Mouse (Mus musculus) midbrain, embryonic 10.5 days (tissue): ENCODE measurements around the gene Tmem234. TPM values are rescaled to one million over a fixed set of nuclear protein-coding genes. Genes with fewer than 3 reads are reported as not detected.

Source experiments
- DNase-seq: peaks from one replicate; pipeline ENCODE4 v3.0.0-alpha.2; 2017; ENCODE audit warnings: low spot score
- H3K27ac ChIP-seq: fragments of 300-500 bp; sonication (generic); replicated peaks from 2 replicates; pipeline ENCODE4 v1.5.1; 2016; ENCODE audit warnings: mild to moderate bottlenecking
- H3K27me3 ChIP-seq: fragments of 300-500 bp; sonication (generic); 2 replicates; pipeline ENCODE4 v1.6.1; 2016; ENCODE audit warnings: low read depth, mild to moderate bottlenecking; ENCODE audit not compliant: poor library complexity, severe bottlenecking
- H3K36me3 ChIP-seq: fragments of 300-500 bp; sonication (generic); 2 replicates; pipeline ENCODE4 v1.6.1; 2016; ENCODE audit warnings: mild to moderate bottlenecking, moderate library complexity
- H3K4me1 ChIP-seq: fragments of 300-500 bp; sonication (generic); 2 replicates; pipeline ENCODE4 v1.6.1; 2016
- H3K4me3 ChIP-seq: fragments of 300-500 bp; sonication (generic); 2 replicates; pipeline ENCODE4 v1.5.1; 2016; ENCODE audit warnings: mild to moderate bottlenecking, moderate library complexity
- H3K9me3 ChIP-seq: fragments of 300-500 bp; sonication (generic); replicated peaks from 2 replicates; pipeline ENCODE4 v1.6.1; 2016; ENCODE audit warnings: mild to moderate bottlenecking
- WGBS: fragments of 180-500 bp; shearing (Covaris S2); methylation state at CpG from one replicate; pipeline ENCODE4 v1.1.7; 2016; 5-methylcytosine and 5-hydroxymethylcytosine counted together
- polyA plus RNA-seq: library from polyadenylated mRNA; unstranded; fragments of >200 nt; fragmentation: Nextera tagmentation; extraction: Ambion mirVana; gene quantifications from 2 replicates; pipeline ENCODE4 v1.2.1, GENCODE M21; 2016

The Tmem234 gene
- polyA plus RNA-seq, 1 experiment from 2014 or later = 226 TPM

GRCm38 (mm10) chr4:129584884-129585608 is 15.4 kb upstream of the Tmem234 start:
- WGBS = 3% methylated on average over 36 of the region's 36 CpGs
- Histone ChIP-seq H3K36me3 (peaks cover under 1% of the 10 kb centered on the region; the same call in 1 of the 2 replicates), H3K9me3 (no peaks in the 10 kb centered on the region), H3K4me1 (peaks cover 17% of the 10 kb centered on the region), H3K27ac (peak overlapping the region; percentile 79), H3K4me3 (peak overlapping the region; percentile 58), H3K27me3 (no peaks in the 10 kb centered on the region)
- DNase-seq = peak; percentile 86

DNA sequence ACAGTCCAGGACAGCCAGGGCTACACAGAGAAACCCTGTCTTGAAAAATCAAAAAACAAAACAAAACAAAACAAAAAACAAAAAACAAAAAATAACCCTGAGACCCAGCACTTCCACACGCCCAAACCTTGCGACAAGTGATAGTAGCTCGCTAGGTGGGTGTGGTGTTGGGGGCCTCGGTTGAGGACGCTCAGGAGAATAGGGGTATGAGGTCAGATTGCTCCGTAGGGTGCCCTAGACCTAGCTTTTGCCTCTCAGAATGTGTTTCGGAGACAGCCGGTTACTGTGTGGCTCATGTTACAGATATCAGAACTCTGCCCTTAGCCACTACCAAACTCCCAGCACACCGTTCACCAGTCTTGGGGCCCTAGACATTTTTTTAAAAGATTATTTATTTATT is 14.7 kb upstream of the Tmem234 start:
- peaks cover 17% of the 10 kb centered on the region for H3K4me1 ChIP-seq
- H3K4me3 ChIP-seq = peak overlapping the region; percentile 58
- no peak for DNase-seq
- peak overlapping the region; percentile 79; the same call in 1 of the 2 replicates for H3K27ac ChIP-seq
- no peaks in the 10 kb centered on the region for H3K9me3 ChIP-seq
- no peaks in the 10 kb centered on the region for H3K27me3 ChIP-seq
- H3K36me3 ChIP-seq = peaks cover 8% of the 10 kb centered on the region
- WGBS = 82% methylated on average over 9 of the region's 9 CpGs

- no peak for DNase-seq
- Histone ChIP-seq H3K27ac (no peak overlapping the region), H3K4me3 (no peak overlapping the region), H3K27me3 (no peaks in the 10 kb centered on the region), H3K4me1 (peaks cover 17% of the 10 kb centered on the region), H3K9me3 (no peaks in the 10 kb centered on the region), H3K36me3 (peaks cover 20% of the 10 kb centered on the region)
- WGBS = 48% methylated on average over 1 of the region's 1 CpGs
Measured at GRCm38 (mm10) chr4:129586943-129587342, 13.5 kb upstream of the Tmem234 start.

DNA sequence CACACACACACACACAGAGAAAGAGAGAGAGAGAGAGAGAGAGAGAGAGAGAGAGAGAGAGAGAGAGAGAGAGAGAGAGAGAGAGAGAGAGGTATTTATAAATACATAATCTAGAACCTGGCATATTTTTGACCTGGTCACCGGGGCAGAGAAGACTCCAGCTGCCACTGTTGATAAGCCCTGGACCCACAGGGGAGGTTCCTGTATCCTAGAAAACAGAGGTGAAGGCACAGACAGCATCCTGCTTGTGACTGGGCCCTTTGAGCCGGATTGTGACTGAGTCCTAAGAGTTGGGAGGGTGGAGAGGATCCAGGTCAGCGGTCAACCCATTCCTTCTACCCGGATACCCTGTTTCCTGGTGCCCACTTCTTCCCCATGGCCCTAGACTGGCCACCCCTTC is 11.6 kb upstream of the Tmem234 start:
- Histone ChIP-seq H3K27me3 (no peaks in the 10 kb centered on the region), H3K36me3 (peaks cover 39% of the 10 kb centered on the region), H3K9me3 (no peaks in the 10 kb centered on the region), H3K4me3 (no peak overlapping the region), H3K27ac (no peak overlapping the region), H3K4me1 (peaks cover 17% of the 10 kb centered on the region)
- 90% methylated on average over 4 of the region's 4 CpGs for WGBS
- DNase-seq = no peak

- H3K36me3 ChIP-seq = peaks cover 61% of the 10 kb centered on the region
- H3K4me3 ChIP-seq = no peak overlapping the region
- H3K27ac ChIP-seq = peak overlapping the region; percentile 1; the same call in 1 of the 2 replicates
- peak; percentile 85 for DNase-seq
- no peaks in the 10 kb centered on the region for H3K4me1 ChIP-seq
- 41% methylated on average over 7 of the region's 7 CpGs for WGBS
- H3K9me3 ChIP-seq = no peaks in the 10 kb centered on the region
- no peaks in the 10 kb centered on the region for H3K27me3 ChIP-seq
Measured at GRCm38 (mm10) chr4:129608426-129609025, 8.1 kb downstream of the Tmem234 start.

GRCm38 (mm10) chr4:129609139-129609631 is 8.7 kb downstream of the Tmem234 start:
- Histone ChIP-seq H3K4me3 (no peak overlapping the region), H3K36me3 (peaks cover 56% of the 10 kb centered on the region), H3K9me3 (no peaks in the 10 kb centered on the region), H3K27ac (no peak overlapping the region), H3K4me1 (no peaks in the 10 kb centered on the region), H3K27me3 (no peaks in the 10 kb centered on the region)
- WGBS = 84% methylated on average over 12 of the region's 12 CpGs
- no peak for DNase-seq

- Histone ChIP-seq H3K4me1 (no peaks in the 10 kb centered on the region), H3K27me3 (no peaks in the 10 kb centered on the region), H3K4me3 (no peak overlapping the region), H3K36me3 (peaks cover 49% of the 10 kb centered on the region), H3K27ac (0 out of 2 replicates have a peak overlapping the region, but pooled peaks have one; percentile 3), H3K9me3 (no peaks in the 10 kb centered on the region)
- no peak for DNase-seq
- 75% methylated on average over 4 of the region's 4 CpGs for WGBS
Measured at GRCm38 (mm10) chr4:129610026-129610425, 9.6 kb downstream of the Tmem234 start.

DNA sequence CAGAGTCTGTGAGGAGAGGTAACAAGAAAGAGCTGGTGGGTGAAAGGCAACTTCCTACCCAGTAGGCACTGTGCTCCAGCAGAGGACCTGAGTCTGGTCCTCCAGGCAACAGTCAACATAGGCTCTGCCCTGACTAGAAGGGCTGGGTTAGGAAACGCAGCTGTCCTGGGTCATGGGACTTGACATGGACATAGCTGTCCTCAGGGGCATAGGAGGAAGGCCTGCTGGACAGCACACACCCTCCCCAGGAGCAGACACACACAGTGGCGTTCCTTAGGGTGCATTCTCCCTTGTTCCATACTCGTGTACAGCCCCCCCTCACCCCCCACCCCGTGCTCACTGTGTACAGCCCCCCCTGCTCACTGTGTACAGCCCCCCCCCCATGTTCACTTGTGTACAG is 10.0 kb downstream of the Tmem234 start:
- DNase-seq = no peak
- WGBS = 80% methylated on average over 4 of the region's 4 CpGs

DNA sequence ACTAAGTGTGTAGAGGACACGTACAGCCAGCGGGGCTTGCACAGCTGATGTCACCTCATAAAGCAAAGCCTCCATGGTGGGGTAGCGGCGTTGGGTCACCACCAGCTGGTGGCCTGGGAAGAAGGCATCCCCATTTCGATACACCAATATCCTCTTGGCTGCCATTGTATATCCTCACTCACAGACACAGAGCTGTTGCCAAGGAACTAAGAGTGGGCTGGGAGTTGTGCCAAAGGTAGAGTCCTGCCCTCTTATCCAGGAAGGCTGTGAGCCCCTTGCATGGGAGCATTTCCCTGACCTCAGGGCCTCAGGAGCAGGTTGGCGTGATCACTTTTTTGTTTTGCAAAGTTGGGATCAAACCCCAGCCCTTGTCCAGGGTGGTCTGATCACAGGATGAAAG is 13.6 kb downstream of the Tmem234 start, which contains the start of gene Dcdc2b:
Gene Dcdc2b (minus strand): TSS at position 165 of the 400 bp plus-strand sequence.
- peaks cover 11% of the 10 kb centered on the region for H3K4me1 ChIP-seq
- no peak within 1 kb of the TSS for H3K27ac ChIP-seq
- 87% methylated on average over 6 of the region's 6 CpGs for WGBS
- no peaks in the 10 kb centered on the region for H3K9me3 ChIP-seq
- no peak within 1 kb of the TSS for H3K4me3 ChIP-seq
- no peaks in the 10 kb centered on the region for H3K27me3 ChIP-seq
- DNase-seq = no peak
- H3K36me3 ChIP-seq = peaks cover 34% of the 10 kb centered on the region

More for the DNA sequence above, 10.0 kb downstream of the Tmem234 start:
- H3K9me3 ChIP-seq = no peaks in the 10 kb centered on the region
- no peak overlapping the region for H3K27ac ChIP-seq
- H3K4me1 ChIP-seq = no peaks in the 10 kb centered on the region
- no peaks in the 10 kb centered on the region for H3K27me3 ChIP-seq
- no peak overlapping the region for H3K4me3 ChIP-seq
- H3K36me3 ChIP-seq = peaks cover 45% of the 10 kb centered on the region

- no peak for DNase-seq
- H3K36me3 ChIP-seq = peaks cover 22% of the 10 kb centered on the region
- H3K4me3 ChIP-seq = no peak overlapping the region
- peaks cover 14% of the 10 kb centered on the region for H3K4me1 ChIP-seq
- WGBS = 89% methylated on average over 9 of the region's 9 CpGs
- H3K27me3 ChIP-seq = no peaks in the 10 kb centered on the region
- H3K9me3 ChIP-seq = no peaks in the 10 kb centered on the region
- no peak overlapping the region for H3K27ac ChIP-seq
Measured at GRCm38 (mm10) chr4:129615801-129616290, 15.4 kb downstream of the Tmem234 start.

DNA sequence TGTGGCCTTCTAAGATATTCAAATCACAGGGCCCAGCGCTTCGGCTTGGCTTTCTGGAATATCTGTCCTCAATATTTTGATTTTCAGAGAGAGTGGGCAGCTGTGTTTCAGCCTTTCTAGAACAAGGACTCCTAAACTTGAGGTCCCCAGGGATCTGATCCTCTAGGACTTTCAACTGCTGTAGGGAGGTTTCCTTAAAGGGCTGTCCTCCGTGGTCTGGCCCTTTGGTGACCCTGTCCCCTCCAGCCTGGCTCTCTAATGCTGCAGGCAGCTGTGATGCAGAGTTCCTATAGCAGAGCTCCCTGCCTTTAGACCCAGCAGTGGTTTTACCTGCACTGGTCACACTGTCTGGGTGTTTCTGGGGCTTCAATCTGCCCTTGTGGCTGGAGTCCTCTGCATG is 16.2 kb downstream of the Tmem234 start:
- 94% methylated on average over 3 of the region's 3 CpGs for WGBS
- Histone ChIP-seq H3K27me3 (no peaks in the 10 kb centered on the region), H3K27ac (no peak overlapping the region), H3K36me3 (peaks cover 22% of the 10 kb centered on the region), H3K4me3 (no peak overlapping the region), H3K9me3 (no peaks in the 10 kb centered on the region), H3K4me1 (peaks cover 14% of the 10 kb centered on the region)
- DNase-seq = no peak

GRCm38 (mm10) chr4:129617121-129617641 is 16.7 kb downstream of the Tmem234 start:
- H3K9me3 ChIP-seq = no peaks in the 10 kb centered on the region
- 97% methylated on average over 7 of the region's 7 CpGs for WGBS
- no peak for DNase-seq
- H3K27ac ChIP-seq = no peak overlapping the region
- H3K27me3 ChIP-seq = no peaks in the 10 kb centered on the region
- H3K4me3 ChIP-seq = no peak overlapping the region
- peaks cover 19% of the 10 kb centered on the region for H3K4me1 ChIP-seq
- peaks cover 22% of the 10 kb centered on the region for H3K36me3 ChIP-seq

DNA sequence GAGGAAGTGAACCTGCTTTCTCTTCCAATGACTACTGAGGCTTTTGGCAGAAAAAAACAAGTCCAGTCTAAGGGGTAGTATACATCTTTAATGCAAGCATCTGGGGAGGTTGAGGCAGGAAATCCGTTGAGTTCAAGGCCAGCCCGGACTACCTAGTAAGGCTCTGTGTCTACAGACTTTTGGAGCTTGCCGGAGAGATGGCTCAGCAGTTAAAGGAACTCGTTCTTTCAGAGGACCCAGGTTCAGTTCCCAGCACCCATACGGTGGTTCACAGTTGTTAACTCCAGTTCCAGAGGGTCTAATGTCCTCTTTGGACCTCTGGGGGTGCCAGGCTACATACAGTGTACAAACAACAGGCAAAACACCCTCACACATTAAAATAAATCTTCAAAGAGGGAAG is 17.6 kb downstream of the Tmem234 start:
- peak overlapping the region; percentile 69 for H3K4me3 ChIP-seq
- H3K9me3 ChIP-seq = no peaks in the 10 kb centered on the region
- no peaks in the 10 kb centered on the region for H3K27me3 ChIP-seq
- H3K4me1 ChIP-seq = peaks cover 28% of the 10 kb centered on the region
- peak overlapping the region; percentile 91 for H3K27ac ChIP-seq
- WGBS = 92% methylated on average over 5 of the region's 5 CpGs
- DNase-seq = no peak
- peaks cover 22% of the 10 kb centered on the region for H3K36me3 ChIP-seq
